Mouse (Mus musculus) bone marrow, adult 2 months (tissue): ENCODE data around the gene Sfi1. TPM values are rescaled to one million over a fixed set of nuclear protein-coding genes. Genes with fewer than 3 reads are reported as not detected.
"Not testable (repeated sequence)": the region's sequence is repeated elsewhere in the genome, so short reads cannot be mapped to it uniquely, and the experiment has no call there.

ENCODE experiments used
- H3K27ac ChIP-seq: fragments of 200-500 bp; 2 replicates; pipeline ENCODE4 v1.5.1; 2012; ENCODE audit warnings: low read depth, mild to moderate bottlenecking, control low read depth, inconsistent platforms, low read length; ENCODE audit not compliant: control insufficient read depth, poor library complexity, insufficient read depth
- H3K4me1 ChIP-seq: fragments of 200-500 bp; 2 replicates; pipeline ENCODE4 v1.6.1; 2011; ENCODE audit warnings: low read length; ENCODE audit not compliant: control insufficient read depth, insufficient read depth
- H3K4me3 ChIP-seq: fragments of 200-500 bp; replicated peaks from 2 replicates; pipeline ENCODE3; 2011; ENCODE audit warnings: mild to moderate bottlenecking, low read depth, low read length, control low read depth; ENCODE audit not compliant: control insufficient read depth
- CTCF ChIP-seq: fragments of 200-500 bp; IDR thresholded peaks from 2 replicates; pipeline ENCODE4 v1.5.1; 2011; ENCODE audit warnings: low read length, control low read depth; ENCODE audit not compliant: control insufficient read depth, insufficient read depth
- POLR2A ChIP-seq: fragments of 200-500 bp; IDR thresholded peaks from 2 replicates; pipeline ENCODE4 v1.6.1; 2011; ENCODE audit warnings: low read depth, mild to moderate bottlenecking, control low read depth, low read length, borderline replicate concordance; ENCODE audit not compliant: control insufficient read depth
- WGBS: fragments of 180-500 bp; shearing (Covaris S2); methylation state at CpG from one replicate; pipeline ENCODE4 v1.1.7; 2018; 5-methylcytosine and 5-hydroxymethylcytosine counted together
- polyA plus RNA-seq: library from polyadenylated mRNA; stranded (reverse); fragments of >200 nt; gene quantifications from 2 replicates; pipeline ENCODE4 v1.2.4, GENCODE M21; 2011; ENCODE audit warnings: low replicate concordance; ENCODE audit not compliant: missing spikeins, insufficient read depth, insufficient read length

Sfi1 gene
- polyA plus RNA-seq, 1 experiment, result 33.5 TPM

GRCm38 (mm10) chr11:3101072-3101874 lies 92.0 kb downstream of the Sfi1 start:
- Histone ChIP-seq H3K4me3 (no peak overlapping the region), H3K27ac (no peak overlapping the region), H3K4me1 (no peaks in the 10 kb centered on the region)
- WGBS, result 75% methylated on average over 25 of the region's 25 CpGs
- TF ChIP-seq CTCF (peak; percentile 46; the same call in 1 of the 2 replicates), POLR2A (no peak)

GRCm38 (mm10) chr11:3100066-3100645 lies 93.1 kb downstream of the Sfi1 start:
- H3K27ac ChIP-seq, H3K4me3 ChIP-seq, H3K4me1 ChIP-seq: not testable (repeated sequence)
- 74% methylated on average over 12 of the region's 12 CpGs for WGBS

Other genes starting within 250 kb of the Sfi1 start
- gene Eif4enif1, start 8.9 kb upstream of the Sfi1 start, polyA plus RNA-seq, result 42.6 and 52.7 TPM in 2 replicates
- 50.8 and 78.5 TPM in 2 replicates for gene Drg1, start 73.0 kb upstream of the Sfi1 start, polyA plus RNA-seq
- 33.6 and 53.9 TPM in 2 replicates for gene Patz1, start 95.4 kb upstream of the Sfi1 start, polyA plus RNA-seq
- 11.6 and 29.7 TPM in 2 replicates for gene Pik3ip1, start 136.9 kb upstream of the Sfi1 start, polyA plus RNA-seq
- gene Limk2, start 215.7 kb upstream of the Sfi1 start, polyA plus RNA-seq, result 23.9 and 60.1 TPM in 2 replicates